Mouse (Mus musculus): ENCODE measurements around the gene Serpina3i. TPM values are rescaled to one million over a fixed set of nuclear protein-coding genes. Genes with fewer than 3 reads are reported as not detected.
"Not testable (repeated sequence)": the region's sequence is repeated elsewhere in the genome, so short reads cannot be mapped to it uniquely, and the experiment has no call there.

Serpina3i gene
- polyA plus RNA-seq, 1 experiment from 2014 or later = 4.2 TPM

DNA sequence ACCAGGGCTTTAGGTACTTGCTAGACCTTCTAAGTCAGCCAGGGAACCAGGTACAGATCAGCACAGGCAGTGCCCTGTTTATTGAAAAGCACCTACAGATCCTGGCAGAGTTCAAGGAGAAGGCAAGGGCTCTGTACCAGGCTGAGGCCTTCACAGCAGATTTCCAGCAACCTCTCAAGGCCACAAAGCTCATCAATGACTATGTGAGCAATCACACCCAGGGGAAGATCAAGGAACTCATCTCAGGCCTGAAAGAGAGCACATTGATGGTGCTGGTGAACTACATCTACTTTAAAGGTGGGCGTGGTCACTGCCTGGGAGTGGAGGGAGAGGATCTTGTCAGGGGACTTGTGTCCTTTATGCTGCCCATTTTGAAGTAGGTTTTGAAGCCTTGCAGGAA is 24.9 kb upstream of the Serpina3i start:
- not testable (repeated sequence) for H3K4me2 ChIP-seq (ENCODE audit: low read depth, low read length); H3K9ac ChIP-seq (ENCODE audit: low read length); H3K4me1 ChIP-seq (ENCODE audit: control insufficient read depth, insufficient read depth, low read length); H3K27me3 ChIP-seq (ENCODE audit: control insufficient read depth, insufficient read depth, low read length); H3K9me3 ChIP-seq (replicated peaks; ENCODE audit: control insufficient read depth, low read length); H3K27ac ChIP-seq (ENCODE audit: low read length); H3K36me3 ChIP-seq (ENCODE audit: control insufficient read depth, insufficient read depth); H3K4me3 ChIP-seq (ENCODE audit: low read length); ATAC-seq (replicated peaks; ENCODE audit: extremely low read depth, insufficient read depth, low FRiP score)
- WGBS = 71% methylated on average over 1 of the region's 1 CpGs

GRCm38 (mm10) chr12:104243307-104243706 is 19.6 kb upstream of the Serpina3i start:
- H3K36me3 ChIP-seq (ENCODE audit: control insufficient read depth, insufficient read depth) = no peaks in the 10 kb centered on the region
- H3K9me3 ChIP-seq (replicated peaks; ENCODE audit: control insufficient read depth, low read length) = no peaks in the 10 kb centered on the region
- no peaks in the 10 kb centered on the region for H3K4me1 ChIP-seq (ENCODE audit: control insufficient read depth, insufficient read depth, low read length)
- no peak overlapping the region for H3K27ac ChIP-seq (ENCODE audit: low read length)
- H3K4me3 ChIP-seq (ENCODE audit: low read length) = no peak overlapping the region
- ATAC-seq (replicated peaks; ENCODE audit: extremely low read depth, insufficient read depth, low FRiP score) = no peak
- no peak overlapping the region for H3K9ac ChIP-seq (ENCODE audit: low read length)
- H3K27me3 ChIP-seq (ENCODE audit: control insufficient read depth, insufficient read depth, low read length) = no peaks in the 10 kb centered on the region
- H3K4me2 ChIP-seq (ENCODE audit: low read depth, low read length) = no peak overlapping the region

DNA sequence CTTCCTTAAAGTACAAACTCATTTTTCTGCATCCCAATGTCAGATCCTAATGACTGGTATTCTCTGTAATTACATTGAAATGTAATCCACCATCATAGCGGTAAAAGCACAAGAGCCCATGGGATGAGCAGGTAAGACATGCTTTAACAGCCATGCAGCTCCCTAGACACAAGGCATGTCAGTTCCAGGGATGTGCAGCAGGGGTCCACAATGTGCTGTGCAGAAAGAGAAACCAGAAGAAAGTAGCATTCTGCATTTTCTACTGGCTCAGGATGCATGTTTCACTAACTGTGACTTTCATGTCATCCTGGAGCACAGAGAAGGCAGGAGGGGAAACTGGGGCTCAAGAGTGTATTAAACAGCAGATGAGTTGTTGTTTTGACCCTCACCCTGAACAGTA is 17.8 kb upstream of the Serpina3i start:
- WGBS = 63% methylated on average over 1 of the region's 1 CpGs
- Histone ChIP-seq H3K4me2 (ENCODE audit: low read depth, low read length) (no peak overlapping the region), H3K9me3 (replicated peaks; ENCODE audit: control insufficient read depth, low read length) (no peaks in the 10 kb centered on the region), H3K36me3 (ENCODE audit: control insufficient read depth, insufficient read depth) (no peaks in the 10 kb centered on the region), H3K27me3 (ENCODE audit: control insufficient read depth, insufficient read depth, low read length) (no peaks in the 10 kb centered on the region), H3K4me1 (ENCODE audit: control insufficient read depth, insufficient read depth, low read length) (no peaks in the 10 kb centered on the region), H3K4me3 (ENCODE audit: low read length) (no peak overlapping the region), H3K9ac (ENCODE audit: low read length) (no peak overlapping the region), H3K27ac (ENCODE audit: low read length) (no peak overlapping the region)
- no peak for ATAC-seq (replicated peaks; ENCODE audit: extremely low read depth, insufficient read depth, low FRiP score)

GRCm38 (mm10) chr12:104245595-104245994 is 17.3 kb upstream of the Serpina3i start:
- no peak overlapping the region for H3K9ac ChIP-seq (ENCODE audit: low read length)
- no peak overlapping the region for H3K4me2 ChIP-seq (ENCODE audit: low read depth, low read length)
- no peaks in the 10 kb centered on the region for H3K27me3 ChIP-seq (ENCODE audit: control insufficient read depth, insufficient read depth, low read length)
- H3K36me3 ChIP-seq (ENCODE audit: control insufficient read depth, insufficient read depth) = no peaks in the 10 kb centered on the region
- H3K4me1 ChIP-seq (ENCODE audit: control insufficient read depth, insufficient read depth, low read length) = no peaks in the 10 kb centered on the region
- H3K9me3 ChIP-seq (replicated peaks; ENCODE audit: control insufficient read depth, low read length) = no peaks in the 10 kb centered on the region
- WGBS = 75% methylated on average over 3 of the region's 3 CpGs
- no peak overlapping the region for H3K4me3 ChIP-seq (ENCODE audit: low read length)
- no peak overlapping the region for H3K27ac ChIP-seq (ENCODE audit: low read length)
- ATAC-seq (replicated peaks; ENCODE audit: extremely low read depth, insufficient read depth, low FRiP score) = no peak

- no peaks in the 10 kb centered on the region for H3K9me3 ChIP-seq (replicated peaks; ENCODE audit: control insufficient read depth, low read length)
- H3K27ac ChIP-seq (ENCODE audit: low read length) = no peak overlapping the region
- no peak overlapping the region for H3K4me3 ChIP-seq (ENCODE audit: low read length)
- H3K27me3 ChIP-seq (ENCODE audit: control insufficient read depth, insufficient read depth, low read length) = no peaks in the 10 kb centered on the region
- ATAC-seq (replicated peaks; ENCODE audit: extremely low read depth, insufficient read depth, low FRiP score) = peak; percentile 58; the same call in 1 of the 2 replicates
- H3K4me1 ChIP-seq (ENCODE audit: control insufficient read depth, insufficient read depth, low read length) = no peaks in the 10 kb centered on the region
- H3K4me2 ChIP-seq (ENCODE audit: low read depth, low read length) = no peak overlapping the region
- H3K36me3 ChIP-seq (ENCODE audit: control insufficient read depth, insufficient read depth) = no peaks in the 10 kb centered on the region
- H3K9ac ChIP-seq (ENCODE audit: low read length) = no peak overlapping the region
These were observed 15.3 kb upstream of the Serpina3i start for GRCm38 (mm10) chr12:104247553-104248002.

- Histone ChIP-seq H3K36me3 (ENCODE audit: control insufficient read depth, insufficient read depth) (no peaks in the 10 kb centered on the region), H3K27me3 (ENCODE audit: control insufficient read depth, insufficient read depth, low read length) (no peaks in the 10 kb centered on the region), H3K4me1 (ENCODE audit: control insufficient read depth, insufficient read depth, low read length) (no peaks in the 10 kb centered on the region), H3K4me3 (ENCODE audit: low read length) (no peak overlapping the region), H3K4me2 (ENCODE audit: low read depth, low read length) (no peak overlapping the region), H3K9ac (ENCODE audit: low read length) (no peak overlapping the region), H3K27ac (ENCODE audit: low read length) (no peak overlapping the region), H3K9me3 (replicated peaks; ENCODE audit: control insufficient read depth, low read length) (no peaks in the 10 kb centered on the region)
- 71% methylated on average over 3 of the region's 3 CpGs for whole genome bisulfite sequencing
- no peak for ATAC-seq (replicated peaks; ENCODE audit: extremely low read depth, insufficient read depth, low FRiP score)
These were observed 14.7 kb upstream of the Serpina3i start for GRCm38 (mm10) chr12:104248231-104248630.

GRCm38 (mm10) chr12:104261041-104261440 is 1.9 kb upstream of the Serpina3i start:
- WGBS = 62% methylated on average over 3 of the region's 3 CpGs
- Histone ChIP-seq H3K36me3 (ENCODE audit: control insufficient read depth, insufficient read depth) (no peaks in the 10 kb centered on the region), H3K27ac (ENCODE audit: low read length) (no peak overlapping the region), H3K4me2 (ENCODE audit: low read depth, low read length) (no peak overlapping the region), H3K9me3 (replicated peaks; ENCODE audit: control insufficient read depth, low read length) (no peaks in the 10 kb centered on the region), H3K4me1 (ENCODE audit: control insufficient read depth, insufficient read depth, low read length) (no peaks in the 10 kb centered on the region), H3K4me3 (ENCODE audit: low read length) (no peak overlapping the region), H3K27me3 (ENCODE audit: control insufficient read depth, insufficient read depth, low read length) (no peaks in the 10 kb centered on the region), H3K9ac (ENCODE audit: low read length) (no peak overlapping the region)
- ATAC-seq (replicated peaks; ENCODE audit: extremely low read depth, insufficient read depth, low FRiP score) = no peak

DNA sequence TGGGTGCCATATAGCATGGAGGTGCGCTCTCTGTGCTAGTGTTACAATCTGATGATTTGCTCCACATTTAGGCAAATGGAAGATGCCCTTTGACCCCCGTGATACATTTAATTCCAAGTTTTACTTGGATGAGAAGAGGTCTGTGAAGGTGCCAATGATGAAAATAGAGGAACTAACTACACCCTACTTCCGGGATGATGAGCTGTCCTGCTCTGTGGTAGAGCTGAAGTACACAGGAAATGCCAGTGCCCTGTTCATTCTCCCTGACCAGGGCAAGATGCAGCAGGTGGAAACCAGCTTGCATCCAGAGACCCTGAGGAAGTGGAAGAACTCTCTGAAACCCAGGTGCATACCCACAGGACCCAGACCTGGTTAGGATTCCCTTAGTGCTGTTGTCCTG is 3.5 kb downstream of the Serpina3i start:
- no peaks in the 10 kb centered on the region for H3K4me1 ChIP-seq (ENCODE audit: control insufficient read depth, insufficient read depth, low read length)
- no peaks in the 10 kb centered on the region for H3K27me3 ChIP-seq (ENCODE audit: control insufficient read depth, insufficient read depth, low read length)
- no peak overlapping the region for H3K9ac ChIP-seq (ENCODE audit: low read length)
- no peak for ATAC-seq (replicated peaks; ENCODE audit: extremely low read depth, insufficient read depth, low FRiP score)
- no peaks in the 10 kb centered on the region for H3K36me3 ChIP-seq (ENCODE audit: control insufficient read depth, insufficient read depth)
- H3K27ac ChIP-seq (ENCODE audit: low read length) = no peak overlapping the region
- no peaks in the 10 kb centered on the region for H3K9me3 ChIP-seq (replicated peaks; ENCODE audit: control insufficient read depth, low read length)
- WGBS = 63% methylated on average over 3 of the region's 3 CpGs
- no peak overlapping the region for H3K4me3 ChIP-seq (ENCODE audit: low read length)
- H3K4me2 ChIP-seq (ENCODE audit: low read depth, low read length) = no peak overlapping the region

- H3K9me3 ChIP-seq (replicated peaks; ENCODE audit: control insufficient read depth, low read length) = no peaks in the 10 kb centered on the region; the same call in 1 of the 2 replicates
- H3K36me3 ChIP-seq (ENCODE audit: control insufficient read depth, insufficient read depth) = no peaks in the 10 kb centered on the region
- H3K4me2 ChIP-seq (ENCODE audit: low read depth, low read length) = no peak overlapping the region
- WGBS = 80% methylated on average over 18 of the region's 18 CpGs
- no peak for ATAC-seq (replicated peaks; ENCODE audit: extremely low read depth, insufficient read depth, low FRiP score)
- no peak overlapping the region for H3K9ac ChIP-seq (ENCODE audit: low read length)
- no peaks in the 10 kb centered on the region for H3K4me1 ChIP-seq (ENCODE audit: control insufficient read depth, insufficient read depth, low read length)
- no peak overlapping the region for H3K27ac ChIP-seq (ENCODE audit: low read length)
- H3K4me3 ChIP-seq (ENCODE audit: low read length) = no peak overlapping the region
- H3K27me3 ChIP-seq (ENCODE audit: control insufficient read depth, insufficient read depth, low read length) = no peaks in the 10 kb centered on the region
These were observed 15.5 kb downstream of the Serpina3i start for GRCm38 (mm10) chr12:104278216-104279055.

All from heart, embryonic 16.5 days (tissue).